Mouse (Mus musculus) embryonic facial prominence, embryonic 11.5 days (tissue): ENCODE results near the gene Xpo1. TPM values are rescaled to one million over a fixed set of nuclear protein-coding genes. Genes with fewer than 3 reads are reported as not detected.
"Not testable (repeated sequence)": the region's sequence is repeated elsewhere in the genome, so short reads cannot be mapped to it uniquely, and the experiment has no call there.

Experiments
- ATAC-seq: fragments of 200-750 bp; cut with Nextera tagmentation; replicated peaks from 2 replicates; pipeline ENCODE4 v1.8.0; 2017; ENCODE audit warnings: low read depth; ENCODE audit not compliant: insufficient number of reproducible peaks, low FRiP score, low TSS enrichment
- DNase-seq: peaks from one replicate; pipeline ENCODE4 v3.0.0-alpha.2; 2015; ENCODE audit warnings: low spot score
- H3K27ac ChIP-seq: fragments of 300-500 bp; sonication (generic); replicated peaks from 2 replicates; pipeline ENCODE4 v1.5.1; 2014; ENCODE audit warnings: mild to moderate bottlenecking, low read depth, low read length, control low read depth
- H3K27me3 ChIP-seq: fragments of 300-500 bp; sonication (generic); 2 replicates; pipeline ENCODE4 v1.6.1; 2014; ENCODE audit warnings: mild to moderate bottlenecking, low read length, moderate library complexity, mixed read lengths; ENCODE audit not compliant: control insufficient read depth, insufficient read depth
- H3K36me3 ChIP-seq: fragments of 300-500 bp; sonication (generic); replicated peaks from 2 replicates; pipeline ENCODE4 v1.6.1; 2014; ENCODE audit warnings: low read depth, mild to moderate bottlenecking, low read length, moderate library complexity, mixed read lengths; ENCODE audit not compliant: control insufficient read depth, insufficient read depth
- H3K4me1 ChIP-seq: fragments of 300-500 bp; sonication (generic); 2 replicates; pipeline ENCODE4 v1.6.1; 2014; ENCODE audit warnings: low read length, mixed read lengths; ENCODE audit not compliant: control insufficient read depth, insufficient read depth
- H3K4me2 ChIP-seq: fragments of 300-500 bp; sonication (generic); 2 replicates; pipeline ENCODE4 v1.6.1; 2014; ENCODE audit warnings: low read depth, mild to moderate bottlenecking, control low read depth, low read length, moderate library complexity
- H3K4me3 ChIP-seq: fragments of 300-500 bp; sonication (generic); 2 replicates; pipeline ENCODE4 v1.5.1; 2014; ENCODE audit warnings: low read depth, low read length, control low read depth
- H3K9ac ChIP-seq: fragments of 300-500 bp; sonication (generic); replicated peaks from 2 replicates; pipeline ENCODE4 v1.6.1; 2014; ENCODE audit warnings: mild to moderate bottlenecking, control low read depth, low read length
- H3K9me3 ChIP-seq: fragments of 300-500 bp; sonication (generic); replicated peaks from 2 replicates; pipeline ENCODE4 v1.6.1; 2016; ENCODE audit warnings: mild to moderate bottlenecking, low read length, inconsistent platforms, mixed read lengths; ENCODE audit not compliant: control insufficient read depth
- WGBS: fragments of 180-500 bp; shearing (Covaris S2); extraction: QIAGEN DNeasy Blood & Tissue Kit; methylation state at CpG from one replicate; pipeline ENCODE4 v1.1.7; 2014; 5-methylcytosine and 5-hydroxymethylcytosine counted together
- polyA plus RNA-seq: library from polyadenylated mRNA; unstranded; fragments of >200 nt; fragmentation: Nextera tagmentation; extraction: Ambion mirVana; gene quantifications from 2 replicates; pipeline ENCODE4 v1.2.1, GENCODE M21; 2014

Gene Xpo1
- polyA plus RNA-seq, 1 experiment from 2014 or later, result 214 TPM

DNA sequence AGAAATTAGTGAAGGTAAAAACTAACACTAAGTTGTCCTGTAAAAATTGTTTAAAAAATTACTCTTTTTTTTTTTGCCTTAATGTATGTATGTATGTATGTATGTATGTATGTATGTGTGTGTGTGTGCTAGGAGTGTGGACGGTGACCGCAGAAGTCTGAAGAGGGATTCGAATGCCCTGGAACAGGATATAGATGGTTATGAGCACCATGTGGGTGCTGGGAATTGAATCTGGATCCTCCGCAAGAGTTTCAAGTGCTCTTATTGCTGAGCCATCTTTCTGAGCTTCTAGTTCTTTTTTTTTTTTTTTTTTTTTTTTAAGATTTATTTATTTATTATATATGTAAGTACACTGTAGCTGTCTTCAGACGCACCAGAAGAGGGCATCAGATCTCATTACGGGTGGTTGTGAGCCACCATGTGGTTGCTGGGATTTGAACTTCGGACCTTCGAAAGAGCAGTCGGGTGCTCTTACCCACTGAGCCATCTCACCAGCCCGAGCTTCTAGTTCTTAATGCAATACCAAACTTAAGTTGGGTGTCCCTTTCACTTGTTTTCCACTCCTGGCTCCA, 49.3 kb downstream of the Xpo1 start:
- not testable (repeated sequence) for H3K9me3 ChIP-seq, H3K4me1 ChIP-seq, H3K36me3 ChIP-seq, H3K27me3 ChIP-seq, ATAC-seq, DNase-seq
- H3K9ac ChIP-seq, result peak overlapping the region; percentile 96; the same call in 1 of the 2 replicates
- peak overlapping the region; percentile 38 for H3K4me2 ChIP-seq
- 35% methylated on average over 10 of the region's 10 CpGs for WGBS
- H3K4me3 ChIP-seq, result peak overlapping the region; percentile 91
- H3K27ac ChIP-seq, result peak overlapping the region; percentile 99; the same call in 1 of the 2 replicates

DNA sequence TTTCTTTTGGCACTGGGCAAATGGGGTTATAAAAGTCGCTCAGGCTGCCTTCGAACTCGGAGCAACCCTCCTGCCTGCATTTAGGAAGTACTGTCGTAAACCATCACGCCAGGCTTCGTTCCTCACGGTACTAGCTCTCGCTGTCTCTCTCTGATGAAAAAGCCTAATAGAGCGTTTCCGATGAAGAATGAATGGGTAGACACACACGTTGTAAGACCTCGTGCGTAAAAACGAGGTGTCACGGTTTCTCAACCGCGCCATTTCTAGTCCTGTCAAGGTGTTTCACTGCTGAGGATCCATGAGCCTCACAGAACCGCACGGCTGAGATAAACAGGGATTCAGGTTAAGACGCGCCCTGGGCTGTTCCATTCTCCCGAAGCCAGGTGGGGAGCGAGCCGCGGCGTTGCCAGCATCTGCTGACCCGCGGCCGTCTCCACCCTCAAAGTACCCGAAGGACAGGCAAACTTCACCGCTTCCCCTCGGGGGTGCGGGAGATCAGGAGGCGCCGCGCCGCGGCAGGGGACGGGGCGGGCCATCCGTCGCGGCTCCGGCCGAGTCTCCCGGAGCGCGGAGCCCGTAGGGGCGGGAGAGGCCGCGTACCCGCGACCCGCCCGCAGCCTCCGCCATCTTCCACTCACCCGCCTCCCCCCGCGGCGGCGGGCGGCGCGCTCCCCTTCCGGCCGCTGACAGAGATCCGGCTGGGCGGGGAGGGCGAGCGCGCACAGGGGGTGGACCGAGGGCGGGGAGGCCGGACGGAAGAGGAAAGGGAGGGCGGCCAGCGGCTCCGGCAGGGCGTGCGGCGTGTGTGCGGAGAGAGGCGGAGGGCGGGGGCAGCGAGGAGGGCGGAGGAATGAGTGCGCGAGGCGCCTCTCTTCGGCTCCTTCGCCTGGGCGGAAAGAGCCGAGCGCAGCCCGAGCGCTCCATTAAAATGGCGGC, 50.1 kb downstream of the Xpo1 start:
- WGBS, result under 1% methylated on average over 69 of the region's 98 CpGs
- Histone ChIP-seq H3K27me3 (no peaks in the 10 kb centered on the region), H3K9ac (peak overlapping the region; percentile 96), H3K36me3 (no peaks in the 10 kb centered on the region), H3K4me3 (peak overlapping the region; percentile 91), H3K9me3 (no peaks in the 10 kb centered on the region), H3K27ac (peak overlapping the region; percentile 99), H3K4me2 (peak overlapping the region; percentile 38), H3K4me1 (no peaks in the 10 kb centered on the region)
- DNase-seq (peak; percentile 94), ATAC-seq (peak; percentile 97)

DNA sequence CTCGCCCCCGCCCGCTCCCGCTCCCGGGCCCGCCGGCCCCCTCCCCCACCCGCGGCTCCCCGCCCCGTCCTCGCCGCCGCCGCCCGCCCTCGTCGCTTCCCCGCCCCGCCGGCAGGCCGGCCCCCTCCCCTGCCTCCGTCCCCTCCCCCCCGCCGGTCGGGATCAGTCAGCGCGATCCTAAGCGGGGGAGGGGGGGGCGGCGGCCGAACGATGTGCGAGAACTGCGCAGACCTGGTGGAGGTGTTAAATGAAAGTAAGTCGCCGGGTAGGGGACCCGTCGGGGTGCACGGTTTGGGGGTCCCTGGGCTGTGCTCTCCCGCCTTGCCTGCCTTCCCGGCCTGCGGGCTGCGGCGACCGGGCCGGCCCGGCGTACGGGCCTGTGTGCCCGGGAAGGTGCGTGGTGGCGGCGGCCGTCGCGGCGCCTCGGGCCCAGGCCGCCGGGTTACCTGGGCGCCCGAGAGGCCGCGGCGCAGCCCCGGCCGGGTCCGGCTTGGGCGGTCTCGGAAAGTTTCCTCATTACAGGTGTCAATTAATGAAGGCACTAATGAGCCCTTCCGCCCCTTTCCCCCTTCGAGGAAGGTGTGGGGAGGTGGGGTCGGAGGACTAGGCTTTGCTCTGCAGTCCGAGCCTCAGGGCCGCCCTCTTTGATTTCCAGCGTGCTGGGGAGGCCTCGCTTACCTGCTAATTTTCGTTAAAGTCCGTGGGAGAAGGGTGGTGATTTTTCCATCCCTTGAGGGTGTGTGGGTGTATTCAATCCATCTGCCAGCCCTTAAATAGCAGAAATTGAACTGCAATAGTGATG, 51.1 kb downstream of the Xpo1 start, which contains the start of gene Usp34:
Usp34 (plus strand) TSS at position 132 of the 802 bp plus-strand sequence.
- peak within 1 kb of the TSS; percentile 96 for H3K9ac ChIP-seq
- peak within 1 kb of the TSS; percentile 99 for H3K27ac ChIP-seq
- peak within 1 kb of the TSS; percentile 57 for H3K4me2 ChIP-seq
- H3K9me3 ChIP-seq, result no peaks in the 10 kb centered on the region
- no peaks in the 10 kb centered on the region for H3K4me1 ChIP-seq
- DNase-seq (peak; percentile 72), ATAC-seq (peak; percentile 67)
- under 1% methylated on average over 35 of the region's 80 CpGs for WGBS
- no peaks in the 10 kb centered on the region; the same call in 1 of the 2 replicates for H3K36me3 ChIP-seq
- H3K4me3 ChIP-seq, result peak within 1 kb of the TSS; percentile 91
- H3K27me3 ChIP-seq, result no peaks in the 10 kb centered on the region

DNA sequence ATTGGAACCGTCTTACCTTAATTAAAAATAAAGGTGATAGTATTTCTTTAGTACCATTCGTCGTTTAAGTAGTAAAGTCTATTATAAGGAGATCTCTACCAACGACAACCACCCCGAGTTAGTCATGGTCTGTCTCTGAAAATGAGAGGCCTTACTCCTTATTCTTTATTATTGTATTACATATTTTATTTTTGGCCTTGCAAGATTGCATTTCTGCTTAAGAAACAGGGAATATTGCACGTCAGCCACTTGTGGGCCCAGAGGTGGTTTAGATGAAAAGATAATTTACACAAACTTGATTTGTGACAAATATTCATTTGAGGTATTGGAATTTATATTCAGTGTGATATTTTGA, 51.7 kb downstream of the Xpo1 start:
- no peak for ATAC-seq
- Histone ChIP-seq H3K9me3 (no peaks in the 10 kb centered on the region), H3K4me1 (no peaks in the 10 kb centered on the region), H3K27ac (no peak overlapping the region), H3K4me3 (peak overlapping the region; percentile 91), H3K9ac (peak overlapping the region; percentile 96), H3K36me3 (no peaks in the 10 kb centered on the region; the same call in 1 of the 2 replicates), H3K4me2 (peak overlapping the region; percentile 57), H3K27me3 (no peaks in the 10 kb centered on the region)
- WGBS, result 5% methylated on average over 6 of the region's 6 CpGs
- DNase-seq, result no peak

DNA sequence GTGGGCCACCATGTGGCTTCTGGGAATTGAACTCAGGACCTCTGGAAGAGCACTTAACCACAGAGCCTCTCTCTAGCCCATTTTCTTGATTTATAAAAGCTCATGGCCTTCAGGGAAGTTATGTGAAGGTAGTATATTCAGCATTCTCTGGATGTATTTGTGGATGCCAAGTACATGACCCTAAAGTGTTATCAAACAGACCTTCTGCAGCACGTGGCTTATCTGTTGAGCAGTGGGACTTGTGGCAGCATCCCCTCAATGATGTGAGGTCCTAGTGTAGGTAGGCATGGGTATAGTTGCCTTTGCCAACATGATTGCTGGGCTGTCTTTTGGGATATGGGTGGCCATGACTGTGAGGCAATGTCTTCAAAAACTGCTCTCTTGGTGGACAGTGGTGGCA, 57.7 kb downstream of the Xpo1 start:
- Histone ChIP-seq H3K36me3 (no peaks in the 10 kb centered on the region; the same call in 1 of the 2 replicates), H3K9ac (no peak overlapping the region), H3K27ac (no peak overlapping the region), H3K4me2 (no peak overlapping the region), H3K9me3 (no peaks in the 10 kb centered on the region), H3K4me1 (no peaks in the 10 kb centered on the region), H3K4me3 (no peak overlapping the region), H3K27me3 (no peaks in the 10 kb centered on the region)
- DNase-seq (no peak), ATAC-seq (no peak)
- WGBS, result 78% methylated on average over 1 of the region's 1 CpGs

DNA sequence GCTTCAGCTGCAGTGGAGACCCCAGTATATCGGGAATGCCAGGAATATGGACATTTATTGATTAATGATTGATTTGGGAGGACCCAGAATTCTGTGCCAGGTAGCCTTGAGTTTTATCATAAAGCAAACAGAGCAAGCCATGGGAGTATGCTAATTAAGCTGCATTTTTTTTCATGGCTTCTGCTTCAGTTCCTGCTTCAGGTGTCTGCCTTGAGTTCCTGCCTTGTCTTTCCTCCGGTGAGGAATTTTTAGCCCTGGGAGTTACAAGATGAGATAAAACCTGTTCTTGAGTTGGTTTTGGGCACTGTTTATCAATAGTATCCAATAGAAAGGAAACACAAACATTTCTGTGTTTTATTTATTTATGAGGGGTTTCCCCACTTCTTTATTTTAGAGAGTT, 73.6 kb downstream of the Xpo1 start:
- Histone ChIP-seq H3K27ac (no peak overlapping the region), H3K9me3 (no peaks in the 10 kb centered on the region), H3K9ac (no peak overlapping the region), H3K27me3 (no peaks in the 10 kb centered on the region), H3K36me3 (no peaks in the 10 kb centered on the region; the same call in 1 of the 2 replicates), H3K4me1 (no peaks in the 10 kb centered on the region), H3K4me2 (no peak overlapping the region), H3K4me3 (no peak overlapping the region)
- WGBS, result 98% methylated on average over 2 of the region's 2 CpGs
- ATAC-seq (no peak), DNase-seq (no peak)

DNA sequence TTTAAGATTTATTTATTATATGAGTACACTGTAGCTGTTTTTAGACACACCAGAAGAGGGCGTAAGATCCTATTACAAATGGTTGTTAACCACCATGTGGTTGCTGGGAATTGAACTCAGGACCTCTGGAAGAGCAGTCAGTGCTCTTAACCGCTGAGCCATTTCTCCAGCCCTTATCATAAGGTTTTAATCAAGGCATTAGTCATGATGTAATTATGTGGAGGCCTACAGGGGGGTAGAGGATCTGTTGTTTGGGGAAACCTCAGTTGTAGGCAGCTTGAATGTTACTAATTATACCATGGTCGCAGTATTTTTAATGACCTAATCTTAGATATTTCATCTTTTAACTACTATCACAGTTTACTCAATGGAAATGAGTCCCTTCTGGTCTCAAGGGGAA, 76.3 kb downstream of the Xpo1 start:
- Histone ChIP-seq H3K9me3 (no peaks in the 10 kb centered on the region), H3K4me3 (no peak overlapping the region), H3K27me3 (no peaks in the 10 kb centered on the region), H3K4me1 (no peaks in the 10 kb centered on the region), H3K36me3 (no peaks in the 10 kb centered on the region; the same call in 1 of the 2 replicates), H3K4me2 (no peak overlapping the region), H3K9ac (no peak overlapping the region), H3K27ac (no peak overlapping the region)
- WGBS, result 60% methylated on average over 3 of the region's 3 CpGs
- no peak for ATAC-seq
- peak; percentile 44 for DNase-seq
